In the genomic region with DNA sequence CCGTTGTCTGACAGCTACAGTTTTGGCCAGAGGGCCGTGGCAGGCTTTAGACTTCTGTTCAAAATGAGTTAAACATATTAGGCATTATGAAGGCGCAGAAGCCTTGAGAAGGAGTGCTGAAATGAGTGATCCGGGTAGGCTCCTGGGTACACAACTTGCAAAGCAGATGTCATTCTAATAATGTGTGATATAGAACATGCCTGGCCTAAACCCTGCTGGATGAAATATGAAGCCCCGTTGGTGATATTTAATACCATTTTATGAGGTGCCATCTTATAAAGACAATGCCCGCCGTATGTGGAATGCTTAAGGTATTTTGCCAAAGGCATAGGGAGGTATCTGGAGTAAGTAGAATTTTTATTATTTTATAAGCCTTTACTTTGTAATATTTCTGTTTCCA, we compare ENCODE assay signal across 28 mouse cellular contexts.
"Had no signal": no experiment of that assay in that cellular context is flagged by ENCODE, and none has a peak within 500 bp of the region (broad histone marks: within the 10 kb centered on the region; RNA-seq: fewer than 3 reads in every experiment).

No protein-coding gene starts in this region.

- H3K27ac ChIP-seq: gastrocnemius, adult 2 months; heart, adult 2 months; hindbrain, embryonic 10.5 days; hindbrain, embryonic 12.5 days; hindbrain, embryonic 14.5 days; kidney, embryonic 15.5 days; kidney, postnatal 0 days; layer of hippocampus, adult 2 months; left cerebral cortex, adult 2 months; liver, embryonic 13.5 days; liver, embryonic 15.5 days had no signal

- H3K4me1 ChIP-seq: heart, embryonic 12.5 days; hindbrain, embryonic 10.5 days; hindbrain, embryonic 12.5 days; kidney, embryonic 15.5 days; liver, embryonic 13.5 days; liver, embryonic 15.5 days had no signal

- H3K27me3 ChIP-seq: heart, embryonic 12.5 days; hindbrain, embryonic 12.5 days; kidney, embryonic 15.5 days; limb, embryonic 12.5 days; liver, embryonic 13.5 days; liver, embryonic 15.5 days had no signal

- H3K36me3 ChIP-seq: heart, embryonic 12.5 days; hindbrain, embryonic 10.5 days; hindbrain, embryonic 12.5 days; kidney, embryonic 15.5 days; limb, embryonic 12.5 days; liver, embryonic 13.5 days; liver, embryonic 15.5 days had no signal

- H3K9ac ChIP-seq: heart, embryonic 12.5 days; hindbrain, embryonic 12.5 days; hindbrain, embryonic 14.5 days; kidney, embryonic 15.5 days; limb, embryonic 12.5 days; liver, embryonic 13.5 days; liver, embryonic 15.5 days; liver, postnatal 0 days had no signal

- DNase-seq: gastrocnemius, adult 2 months; gastrocnemius, postnatal 10 days; gastrocnemius, postnatal 25 days; heart, adult 2 months; heart, postnatal 10 days; heart, postnatal 4 days; kidney, adult 11 months; kidney, adult 2 months; kidney, adult 9 months; kidney, postnatal 14 days; kidney, postnatal 4 days; liver; liver, embryonic 13.5 days; liver, postnatal 0 days had no signal

- H3K4me3 ChIP-seq: gastrocnemius, adult 2 months; heart, adult 2 months; heart, embryonic 12.5 days; hindbrain, embryonic 10.5 days; hindbrain, embryonic 12.5 days; kidney, embryonic 15.5 days; layer of hippocampus, adult 2 months; left cerebral cortex, adult 2 months; limb, embryonic 12.5 days; liver, embryonic 13.5 days; liver, embryonic 15.5 days had no signal

- H3K9me3 ChIP-seq: heart, embryonic 12.5 days; hindbrain, embryonic 12.5 days; liver, embryonic 13.5 days; liver, embryonic 15.5 days had no signal

- ATAC-seq: hindbrain, embryonic 16.5 days; inflammation-experienced regulatory T-cells, adult 6 months; intestine, embryonic 16.5 days; liver, postnatal 0 days had no signal

- H3K4me2 ChIP-seq: heart, embryonic 12.5 days; hindbrain, embryonic 12.5 days; hindbrain, embryonic 14.5 days; kidney, embryonic 15.5 days; limb, embryonic 12.5 days; liver, embryonic 11.5 days; liver, embryonic 13.5 days; liver, embryonic 15.5 days had no signal
